Mouse (Mus musculus) thymus, postnatal 14 days (tissue): ENCODE measurements around the gene Mbtps1.

Source experiments
- DNase-seq: peaks from one replicate; pipeline ENCODE4 v3.0.0; 2021

Mbtps1 gene

GRCm38 (mm10) chr8:119557821-119558602 is 523 bp downstream of the Mbtps1 start:
- DNase-seq: peak; percentile 89

- DNase-seq: no peak
Measured at GRCm38 (mm10) chr8:119557132-119557531, 1.4 kb downstream of the Mbtps1 start.

- DNase-seq: no peak
Measured at GRCm38 (mm10) chr8:119555861-119556260, 2.7 kb downstream of the Mbtps1 start.

GRCm38 (mm10) chr8:119552967-119553366 is 5.6 kb downstream of the Mbtps1 start:
- no peak for DNase-seq

GRCm38 (mm10) chr8:119548560-119549113 is 9.9 kb downstream of the Mbtps1 start:
- DNase-seq: no peak

- no peak for DNase-seq
Measured at GRCm38 (mm10) chr8:119547019-119547691, 11.4 kb downstream of the Mbtps1 start.

- no peak for DNase-seq
Measured at GRCm38 (mm10) chr8:119545791-119546190, 12.7 kb downstream of the Mbtps1 start.

- no peak for DNase-seq
Measured at GRCm38 (mm10) chr8:119545180-119545579, 13.4 kb downstream of the Mbtps1 start.

- DNase-seq: no peak
Measured at GRCm38 (mm10) chr8:119544606-119545005, 13.9 kb downstream of the Mbtps1 start.

- DNase-seq: no peak
Measured at GRCm38 (mm10) chr8:119531973-119532372, 26.6 kb downstream of the Mbtps1 start.

- DNase-seq: no peak
Measured at GRCm38 (mm10) chr8:119531397-119531796, 27.1 kb downstream of the Mbtps1 start.

GRCm38 (mm10) chr8:119530937-119531336 is 27.6 kb downstream of the Mbtps1 start:
- DNase-seq: no peak

- DNase-seq: no peak
Measured at GRCm38 (mm10) chr8:119528762-119529161, 29.8 kb downstream of the Mbtps1 start.

- no peak for DNase-seq
Measured at GRCm38 (mm10) chr8:119520102-119520501, 38.4 kb downstream of the Mbtps1 start.

GRCm38 (mm10) chr8:119516674-119517073 is 41.9 kb downstream of the Mbtps1 start:
- no peak for DNase-seq

- DNase-seq: no peak
Measured at GRCm38 (mm10) chr8:119515767-119516166, 42.8 kb downstream of the Mbtps1 start.

GRCm38 (mm10) chr8:119514940-119515339 is 43.6 kb downstream of the Mbtps1 start:
- DNase-seq: no peak

GRCm38 (mm10) chr8:119513405-119513804 is 45.1 kb downstream of the Mbtps1 start:
- no peak for DNase-seq

GRCm38 (mm10) chr8:119511722-119512121 is 46.8 kb downstream of the Mbtps1 start:
- DNase-seq: no peak

GRCm38 (mm10) chr8:119510471-119510870 is 48.1 kb downstream of the Mbtps1 start:
- DNase-seq: no peak

GRCm38 (mm10) chr8:119506106-119506505 is 52.4 kb downstream of the Mbtps1 start:
- no peak for DNase-seq

- no peak for DNase-seq
Measured at GRCm38 (mm10) chr8:119505488-119505887, 53.0 kb downstream of the Mbtps1 start.

GRCm38 (mm10) chr8:119503191-119503767 is 55.3 kb downstream of the Mbtps1 start:
- DNase-seq: no peak

GRCm38 (mm10) chr8:119502111-119502510 is 56.4 kb downstream of the Mbtps1 start:
- no peak for DNase-seq
